Mouse (Mus musculus): ENCODE measurements around the gene Foxd1.

GRCm38 (mm10) chr13:98369046-98369445 is 15.0 kb downstream of the Foxd1 start:
- TF ChIP-seq TAL1 (IDR thresholded peaks at IDR 0.05; ENCODE audit: low read length) (no peak), GATA1 (IDR thresholded peaks at IDR 0.05; ENCODE audit: low read length) (no peak)

Measured in erythroblast, embryonic 14.5 days (primary cell).